Mouse (Mus musculus): Measurements from ENCODE around the gene Olfr52.

DNA sequence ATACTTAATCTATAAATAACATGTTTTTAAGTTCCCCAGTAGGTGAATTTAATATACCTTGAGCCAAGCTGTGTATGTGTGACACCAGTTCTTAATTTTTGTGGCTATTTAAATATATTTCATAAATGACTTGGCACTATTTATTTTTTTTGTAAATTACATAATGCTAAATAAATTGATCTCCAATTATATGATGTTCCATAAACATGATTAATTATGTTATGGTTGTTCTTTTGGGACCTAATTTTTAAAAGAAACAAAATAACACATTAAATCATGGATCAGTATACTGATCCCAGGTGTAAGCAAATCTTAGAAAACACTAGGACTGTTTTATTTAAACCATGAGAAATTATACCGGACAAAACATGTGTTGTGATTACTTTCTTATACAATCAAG is 49.7 kb downstream of the Olfr52 start, which contains the start of gene Olfr1039:
- TF ChIP-seq CTCF (IDR thresholded peaks at IDR 0.05; ENCODE audit: low read depth) (no peak), EP300 (IDR thresholded peaks at IDR 0.05; ENCODE audit: low read depth) (no peak)

Measured in liver, postnatal 0 days (tissue).